Mouse (Mus musculus): ENCODE results near the gene Ostn. TPM values are rescaled to one million over a fixed set of nuclear protein-coding genes. Genes with fewer than 3 reads are reported as not detected.
A peak's percentile ranks its signal among the peaks of the same experiment; 100 is the strongest.
"Not testable (repeated sequence)": the region's sequence is repeated elsewhere in the genome, so short reads cannot be mapped to it uniquely, and the experiment has no call there.

Gene Ostn
- under 1 TPM in 1 of 2 experiments, not detected in 1; 0.99 TPM for total RNA-seq (2021)
- long read RNA-seq, experiment 1, partial matches to known transcripts, result 1 of 3 reads
- long read RNA-seq, experiment 1, other reads (novel, unspliced or antisense), result 0 of 3 reads
- long read RNA-seq, experiment 2, result 0 reads

DNA sequence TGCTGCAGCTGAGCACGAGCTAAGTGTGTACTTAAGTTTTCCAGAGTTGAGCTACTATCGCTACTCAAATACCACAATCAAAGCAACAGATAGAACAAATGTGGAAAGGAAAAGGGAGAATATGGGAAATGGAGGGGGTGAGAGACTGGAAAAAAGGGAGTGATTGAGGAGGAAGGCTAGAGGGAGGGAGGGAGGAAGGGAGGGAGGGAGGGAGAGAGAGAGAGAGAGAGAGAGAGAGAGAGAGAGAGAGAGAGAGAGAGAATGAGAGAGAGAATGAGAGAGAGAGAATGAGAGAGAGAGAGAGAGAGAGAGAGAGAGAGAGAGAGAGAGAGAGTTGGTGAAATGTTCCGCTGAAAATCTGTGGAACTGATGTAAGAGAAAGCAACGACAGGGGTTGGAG lies at the start of gene Ostn:
TSS of gene Ostn (plus strand) at position 301 of the 400 bp plus-strand sequence.
- DNase-seq, result not testable (repeated sequence)

DNA sequence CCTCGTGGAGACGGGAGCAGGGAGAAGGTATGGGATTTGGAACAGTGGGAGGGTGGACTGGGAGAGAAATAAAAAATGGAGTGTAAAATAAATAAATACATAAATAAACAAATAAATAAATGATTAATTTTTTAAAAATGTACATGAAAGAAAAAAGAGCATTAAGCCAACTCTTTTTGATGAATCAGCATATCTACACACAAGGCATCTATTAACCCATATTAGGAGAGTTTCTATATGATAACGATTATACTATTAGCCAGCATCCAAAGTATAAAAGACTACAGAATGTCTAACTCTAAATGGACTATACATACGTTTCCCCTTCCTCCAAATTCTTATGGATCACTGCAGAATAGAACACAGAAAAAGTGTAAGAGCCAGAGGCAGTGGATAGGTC lies 38.5 kb upstream of the Ostn start:
- DNase-seq, result no peak

GRCm38 (mm10) chr16:27287410-27287809 lies 19.9 kb upstream of the Ostn start:
- no peak for DNase-seq

- no peak for DNase-seq
Observed at GRCm38 (mm10) chr16:27296508-27296907, 10.8 kb upstream of the Ostn start.

DNA sequence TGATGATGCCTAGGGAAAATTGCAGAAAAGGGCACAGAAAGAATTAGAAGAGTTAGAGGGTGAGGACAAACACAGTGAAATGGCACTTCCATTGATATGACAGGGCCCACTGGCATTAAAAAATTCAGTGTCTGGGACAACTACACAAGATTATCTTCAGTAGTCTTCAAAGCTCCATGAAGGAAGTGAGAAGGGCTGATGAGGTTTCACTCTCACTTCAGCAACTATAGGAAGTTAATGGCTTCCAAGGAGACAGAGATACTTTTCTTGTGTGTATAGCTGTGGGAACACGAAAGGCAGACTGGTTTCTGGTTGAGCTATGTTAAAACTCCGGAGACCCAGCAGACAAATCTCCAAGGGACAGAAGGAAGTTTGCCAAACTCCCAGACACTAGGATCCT lies 10.4 kb upstream of the Ostn start:
- DNase-seq, result no peak

GRCm38 (mm10) chr16:27319099-27319498 lies 11.8 kb downstream of the Ostn start:
- no peak for DNase-seq

- no peak for DNase-seq
Observed at GRCm38 (mm10) chr16:27322047-27322446, 14.8 kb downstream of the Ostn start.

- DNase-seq, result no peak
Observed at GRCm38 (mm10) chr16:27326463-27326862, 19.2 kb downstream of the Ostn start.

- peak; percentile 1 for DNase-seq
Observed at GRCm38 (mm10) chr16:27347521-27347920, 40.2 kb downstream of the Ostn start.

DNA sequence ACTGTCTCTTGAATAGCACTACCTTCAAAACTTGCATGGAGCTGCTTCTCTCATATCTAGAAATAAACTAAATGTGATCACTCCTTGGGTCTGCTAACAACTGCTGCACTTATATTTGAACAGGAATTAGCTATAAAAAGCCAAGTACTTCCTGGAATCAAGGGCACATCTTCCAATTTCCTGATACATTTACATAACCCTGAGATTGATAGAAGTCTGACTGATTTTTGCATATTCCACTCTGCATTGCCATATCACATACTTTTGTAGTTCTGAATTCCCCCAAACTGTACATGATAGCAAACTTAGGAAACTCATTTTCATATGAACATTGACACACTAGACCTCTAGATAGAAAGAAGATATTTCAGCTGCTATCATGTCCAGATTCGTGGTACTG lies 41.1 kb downstream of the Ostn start:
- DNase-seq, result no peak

DNA sequence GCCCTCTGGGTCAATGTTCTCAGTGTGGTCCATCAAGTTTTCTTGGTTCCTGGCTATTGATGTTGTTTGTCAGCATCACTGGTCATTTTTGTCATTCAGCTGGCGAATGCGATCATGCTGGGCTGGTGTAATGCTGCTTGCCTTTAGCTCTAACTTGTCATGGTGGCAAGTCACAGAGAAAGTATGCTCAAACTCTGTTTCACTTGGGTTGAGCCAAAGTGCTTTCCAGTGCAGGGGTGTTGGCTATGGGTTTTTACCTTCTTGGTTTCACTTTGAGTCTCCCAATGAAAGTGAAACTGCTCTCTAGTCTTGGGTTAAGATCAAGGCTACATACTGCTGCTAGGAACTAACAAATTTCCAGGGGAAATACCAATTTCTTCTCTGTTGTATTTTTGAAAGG lies 41.9 kb downstream of the Ostn start:
- no peak for DNase-seq

DNA sequence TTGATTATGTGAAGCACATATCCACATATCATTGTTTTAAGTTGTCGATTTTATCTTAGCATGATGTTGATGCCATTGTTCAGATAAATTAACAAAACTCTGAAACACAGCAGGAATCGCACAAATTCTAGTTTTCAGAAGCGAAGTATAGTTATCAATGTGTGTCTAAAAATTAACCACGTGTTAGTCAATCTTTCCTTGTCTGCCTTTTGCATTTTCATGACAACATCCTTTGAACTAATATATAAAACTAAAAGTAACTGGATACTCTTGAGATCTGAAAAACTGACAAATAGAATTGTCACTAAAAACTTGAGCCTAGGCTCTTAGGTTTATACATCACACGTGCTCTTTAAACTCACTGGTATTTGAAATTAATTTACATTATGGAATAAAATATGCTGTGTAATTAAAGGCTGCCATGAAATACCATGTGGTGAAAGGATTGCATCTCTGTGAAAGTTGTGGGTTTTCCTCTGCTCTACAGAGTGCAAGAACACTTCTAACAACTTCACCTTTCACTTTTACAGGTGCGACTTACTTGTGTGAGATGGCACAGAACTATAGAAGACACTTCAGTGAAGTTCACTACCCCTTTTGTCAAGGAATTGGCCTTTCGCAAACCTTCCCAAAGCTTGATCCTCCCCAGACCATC lies 42.7 kb downstream of the Ostn start:
- DNase-seq, result no peak

- no peak for DNase-seq
Observed at GRCm38 (mm10) chr16:27354464-27354863, 47.2 kb downstream of the Ostn start.

DNA sequence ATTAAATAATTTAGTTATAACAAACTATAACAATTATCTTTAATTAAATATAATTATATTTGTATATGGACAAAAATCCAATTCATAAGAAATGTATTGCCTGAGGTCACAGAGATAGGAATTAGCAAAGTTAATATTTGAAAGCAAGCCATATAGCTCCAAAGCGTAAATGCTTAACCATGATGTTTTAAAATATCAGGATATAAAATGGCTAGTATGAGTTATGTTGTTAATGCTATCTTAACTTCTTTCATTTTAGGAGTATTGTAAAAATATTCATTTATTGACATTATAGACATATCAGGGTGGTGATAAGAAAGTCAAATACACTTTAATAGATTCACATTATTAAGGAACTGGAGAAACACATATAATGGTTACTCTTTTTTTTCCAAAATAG lies 52.8 kb downstream of the Ostn start:
- DNase-seq, result no peak

DNA sequence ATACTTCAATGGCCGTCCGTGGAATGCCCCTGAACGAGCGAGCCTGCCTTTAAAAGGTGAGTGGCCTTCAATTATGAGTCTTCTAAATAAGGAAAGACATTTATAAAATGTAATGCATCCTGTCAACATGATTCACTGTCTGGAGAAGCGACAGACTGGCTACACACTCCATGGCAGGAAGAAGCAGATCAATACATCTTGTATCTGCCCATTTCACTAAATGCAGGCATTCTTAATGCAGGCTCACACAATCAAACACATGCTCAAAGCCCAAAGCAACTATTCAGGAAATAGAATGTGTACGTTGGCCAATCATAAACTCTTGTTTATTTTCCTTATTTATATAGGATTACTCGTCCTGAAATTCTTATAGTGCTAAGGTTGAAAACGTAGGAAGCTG lies 62.9 kb downstream of the Ostn start, which contains the start of gene Uts2b:
TSS of gene Uts2b (minus strand) at position 49 of the 400 bp plus-strand sequence.
- no peak for DNase-seq

- no peak for DNase-seq
Observed at GRCm38 (mm10) chr16:27370700-27371099, 63.4 kb downstream of the Ostn start.

- no peak for DNase-seq
Observed at GRCm38 (mm10) chr16:27374139-27374538, 66.8 kb downstream of the Ostn start.

DNA sequence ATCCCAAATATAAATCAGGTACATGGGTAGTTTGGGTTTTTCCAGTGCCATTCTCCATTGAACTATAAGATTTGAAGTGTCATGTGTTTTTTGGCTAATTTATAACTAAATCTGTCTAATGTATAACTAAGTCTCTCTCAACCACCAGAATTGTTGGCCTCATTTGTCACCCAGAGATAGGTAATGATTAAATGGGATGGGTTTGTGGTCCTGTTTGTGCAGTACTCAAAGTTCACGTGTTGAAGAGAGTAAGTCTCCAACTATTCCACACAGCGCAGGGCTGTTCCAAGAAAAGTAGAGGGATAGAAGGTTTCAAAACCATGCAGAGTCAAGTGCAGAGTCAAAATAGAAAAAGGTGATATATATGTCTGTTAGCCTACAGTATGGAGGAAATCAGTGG lies 68.0 kb downstream of the Ostn start:
- no peak for DNase-seq

- DNase-seq, result no peak
Observed at GRCm38 (mm10) chr16:27376556-27376955, 69.3 kb downstream of the Ostn start.

- DNase-seq, result no peak
Observed at GRCm38 (mm10) chr16:27382217-27382616, 74.9 kb downstream of the Ostn start.

DNA sequence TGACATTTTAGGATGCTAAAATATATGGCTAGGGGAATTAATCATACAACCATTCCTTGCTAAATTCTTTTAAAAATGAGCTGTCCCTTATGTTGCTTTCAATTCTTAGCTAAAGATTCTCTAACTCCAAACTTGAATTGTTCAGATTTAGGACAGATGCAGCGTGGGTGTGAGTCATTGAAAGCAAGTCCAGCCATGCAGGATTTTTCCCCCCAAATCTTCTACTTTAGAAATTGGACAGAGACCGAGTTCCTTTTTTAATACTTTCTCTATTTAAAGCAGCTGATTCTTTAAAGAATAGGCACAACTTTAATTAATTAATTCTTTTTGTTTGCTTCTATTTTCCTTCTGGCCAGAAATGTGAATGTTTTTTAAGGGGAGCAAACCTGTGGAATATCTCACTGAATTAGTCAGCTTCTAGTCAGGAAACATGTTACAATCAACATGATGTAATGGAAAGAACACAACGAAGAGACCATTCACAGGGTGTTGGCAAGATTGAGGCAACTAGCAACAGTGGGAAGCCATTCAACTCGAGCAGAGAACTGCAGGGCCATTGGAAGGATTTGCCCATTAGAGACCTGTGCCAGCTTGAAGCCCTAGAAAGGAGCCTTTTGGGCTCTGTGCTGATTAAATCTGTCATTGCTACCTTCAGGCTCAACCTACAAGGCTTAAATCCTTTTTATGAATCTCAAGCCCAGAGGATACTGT lies 77.8 kb downstream of the Ostn start:
- DNase-seq, result no peak

DNA sequence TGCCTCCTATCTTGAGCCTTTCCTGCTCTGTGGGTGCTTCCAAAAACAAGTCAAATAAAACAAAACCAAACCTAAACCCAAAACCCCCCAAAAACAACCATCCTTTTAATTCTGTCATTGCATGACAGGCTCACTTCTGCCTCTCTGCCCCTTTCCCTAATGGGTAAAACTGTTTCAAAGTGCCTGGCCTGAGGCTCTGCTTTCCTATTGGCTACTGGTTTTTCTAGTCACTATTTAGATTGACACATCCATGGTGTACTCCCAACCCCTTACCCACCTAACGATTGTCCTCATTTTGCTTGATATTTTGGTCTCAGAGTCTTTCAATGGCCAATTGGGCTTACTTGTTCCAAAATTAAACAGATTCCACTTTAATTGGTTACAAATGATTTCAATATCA lies 78.4 kb downstream of the Ostn start:
- no peak for DNase-seq

DNA sequence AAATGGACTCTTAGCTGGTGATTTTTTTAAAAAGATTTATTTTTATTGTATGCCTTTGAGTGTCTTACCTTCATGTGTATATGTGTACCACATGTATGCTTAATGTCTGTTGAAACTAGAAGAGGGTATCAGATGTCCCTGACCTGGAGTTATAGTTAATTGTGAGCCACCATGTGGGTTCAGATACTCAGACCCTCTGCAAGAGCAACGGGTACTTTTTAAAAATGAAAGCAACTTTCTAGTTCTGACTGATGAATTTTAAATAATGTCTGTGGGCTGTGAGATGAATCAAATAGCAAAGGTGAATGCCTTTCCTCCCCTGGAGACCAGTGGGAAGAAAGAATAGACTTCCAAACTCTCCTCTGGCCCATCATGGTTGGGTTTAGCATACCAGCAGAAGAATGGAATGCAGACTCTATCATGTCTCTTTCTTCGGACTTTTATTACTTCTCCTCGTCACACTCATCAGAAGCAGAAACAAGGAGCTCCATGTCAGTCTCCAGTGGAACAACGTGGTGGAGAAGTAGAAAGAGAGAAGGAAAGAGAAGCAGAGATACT lies 79.6 kb downstream of the Ostn start:
- DNase-seq, result no peak
